Mouse (Mus musculus): Measurements from ENCODE around the gene Lyst. TPM values are rescaled to one million over a fixed set of nuclear protein-coding genes. Genes with fewer than 3 reads are reported as not detected.

Gene Lyst
- total and polyA plus RNA-seq, 3 experiments = 2.9 to 3.1 TPM; not detected in 1

GRCm38 (mm10) chr13:13777696-13778095, 187.5 kb downstream of the Lyst start:
- Histone ChIP-seq H3K9me3 (replicated peaks; ENCODE audit: insufficient read depth, low read length) (no peaks in the 10 kb centered on the region), H3K36me3 (ENCODE audit: control insufficient read depth in 1 of 2, insufficient read depth in 2 of 2, low read length in 2 of 2) (peaks cover 0 to 4% of the 10 kb centered on the region in 2 experiments; a peak in 2 of 4 replicates), H3K9ac (ENCODE audit: control insufficient read depth, low read depth, low read length, poor library complexity, severe bottlenecking) (no peak overlapping the region), H3K79me2 (ENCODE audit: control insufficient read depth, insufficient read depth, low read length, poor library complexity) (no peaks in the 10 kb centered on the region), H3K27me3 (ENCODE audit: control insufficient read depth in 1 of 2, insufficient read depth in 2 of 2, low read length in 2 of 2) (no peaks in the 10 kb centered on the region), H3K4me3 (ENCODE audit: control insufficient read depth in 1 of 2, insufficient read depth in 1 of 2, low read depth in 2 of 2, low read length in 2 of 2) (no peak overlapping the region), H3K27ac (ENCODE audit: control insufficient read depth, low read depth, low read length) (no peak overlapping the region), H3K4me1 (ENCODE audit: control insufficient read depth in 1 of 2, insufficient read depth in 2 of 2, low read length in 2 of 2) (peaks cover 5 to 8% of the 10 kb centered on the region in 2 experiments; a peak in 2 of 4 replicates)
- TF ChIP-seq POLR2AphosphoS5 (IDR thresholded peaks at IDR 0.05; ENCODE audit: borderline replicate concordance, low read depth, low read length) = no peak
- no peak for TF ChIP-seq E2F4 (IDR thresholded peaks at IDR 0.05; ENCODE audit: borderline replicate concordance, low read depth, low read length)
- TF ChIP-seq JUND (IDR thresholded peaks at IDR 0.05; ENCODE audit: low read depth, low read length) = no peak
- TF ChIP-seq ZNF384 (IDR thresholded peaks at IDR 0.05; ENCODE audit: low read depth, low read length) = no peak
- TF ChIP-seq UBTF (IDR thresholded peaks at IDR 0.05; ENCODE audit: borderline replicate concordance, insufficient read depth, low read depth, low read length) = no peak
- DNase-seq (ENCODE audit: low read depth, low spot score) = no peak

- peaks cover 0 to 4% of the 10 kb centered on the region in 2 experiments; a peak in 2 of 4 replicates for H3K36me3 ChIP-seq (ENCODE audit: control insufficient read depth in 1 of 2, insufficient read depth in 2 of 2, low read length in 2 of 2)
- H3K27me3 ChIP-seq (ENCODE audit: control insufficient read depth in 1 of 2, insufficient read depth in 2 of 2, low read length in 2 of 2) = no peaks in the 10 kb centered on the region
- TF ChIP-seq TCF12 (IDR thresholded peaks at IDR 0.05; ENCODE audit: low read depth, low read length) (0 out of 2 replicates have a peak, but pooled peaks have one; percentile 3), GATA1 (IDR thresholded peaks at IDR 0.05; ENCODE audit: low read depth, low read length) (peak; percentile 41), EP300 (IDR thresholded peaks at IDR 0.05; ENCODE audit: low read depth in 1 of 2, low read length in 2 of 2) (peak; percentile 29 to 54; a peak in 2 of 4 replicates), TAL1 (IDR thresholded peaks at IDR 0.05; ENCODE audit: low read length) (peak; percentile 49), TBP (IDR thresholded peaks at IDR 0.05; ENCODE audit: low read depth, low read length) (no peak), RAD21 (IDR thresholded peaks at IDR 0.05; ENCODE audit: low read depth, low read length) (no peak), MAX (IDR thresholded peaks at IDR 0.05; ENCODE audit: low read length) (no peak), ELF1 (IDR thresholded peaks at IDR 0.05; ENCODE audit: low read depth, low read length) (no peak), SMC3 (IDR thresholded peaks at IDR 0.05; ENCODE audit: low read depth, low read length) (no peak)
- H3K4me1 ChIP-seq (ENCODE audit: control insufficient read depth in 1 of 2, insufficient read depth in 2 of 2, low read length in 2 of 2) = peaks cover 5 to 8% of the 10 kb centered on the region in 2 experiments; a peak in 2 of 4 replicates
- H3K9ac ChIP-seq (ENCODE audit: control insufficient read depth, low read depth, low read length, poor library complexity, severe bottlenecking) = no peak overlapping the region
- no peak overlapping the region for H3K27ac ChIP-seq (ENCODE audit: control insufficient read depth, low read depth, low read length)
- H3K4me3 ChIP-seq (ENCODE audit: control insufficient read depth in 1 of 2, insufficient read depth in 1 of 2, low read depth in 2 of 2, low read length in 2 of 2) = no peak overlapping the region
- no peaks in the 10 kb centered on the region for H3K79me2 ChIP-seq (ENCODE audit: control insufficient read depth, insufficient read depth, low read length, poor library complexity)
- no peaks in the 10 kb centered on the region for H3K9me3 ChIP-seq (replicated peaks; ENCODE audit: insufficient read depth, low read length)
- DNase-seq (ENCODE audit: low read depth, low spot score) = peak; percentile 41
These were observed 188.8 kb downstream of the Lyst start for GRCm38 (mm10) chr13:13778837-13779458.

- Histone ChIP-seq H3K9me3 (replicated peaks; ENCODE audit: insufficient read depth, low read length) (no peaks in the 10 kb centered on the region), H3K27me3 (ENCODE audit: control insufficient read depth in 1 of 2, insufficient read depth in 2 of 2, low read length in 2 of 2) (no peaks in the 10 kb centered on the region), H3K4me1 (ENCODE audit: control insufficient read depth in 1 of 2, insufficient read depth in 2 of 2, low read length in 2 of 2) (peaks cover 5 to 8% of the 10 kb centered on the region in 2 experiments; a peak in 2 of 4 replicates), H3K9ac (ENCODE audit: control insufficient read depth, low read depth, low read length, poor library complexity, severe bottlenecking) (no peak overlapping the region), H3K27ac (ENCODE audit: control insufficient read depth, low read depth, low read length) (no peak overlapping the region), H3K36me3 (ENCODE audit: control insufficient read depth in 1 of 2, insufficient read depth in 2 of 2, low read length in 2 of 2) (peaks cover 0 to 4% of the 10 kb centered on the region in 2 experiments; a peak in 2 of 4 replicates), H3K79me2 (ENCODE audit: control insufficient read depth, insufficient read depth, low read length, poor library complexity) (no peaks in the 10 kb centered on the region), H3K4me3 (ENCODE audit: control insufficient read depth in 1 of 2, insufficient read depth in 1 of 2, low read depth in 2 of 2, low read length in 2 of 2) (no peak overlapping the region)
- DNase-seq (ENCODE audit: low read depth, low spot score) = no peak
- TF ChIP-seq SMC3 (IDR thresholded peaks at IDR 0.05; ENCODE audit: low read depth, low read length) (no peak), RCOR1 (IDR thresholded peaks at IDR 0.05; ENCODE audit: low read depth, low read length) (no peak), HCFC1 (IDR thresholded peaks at IDR 0.05; ENCODE audit: low read depth, low read length) (no peak), ELF1 (IDR thresholded peaks at IDR 0.05; ENCODE audit: low read depth, low read length) (no peak), E2F4 (IDR thresholded peaks at IDR 0.05; ENCODE audit: borderline replicate concordance, low read depth, low read length) (no peak), CHD1 (IDR thresholded peaks at IDR 0.05; ENCODE audit: low read depth, low read length) (no peak), USF1 (IDR thresholded peaks at IDR 0.05; ENCODE audit: low read depth, low read length) (no peak)
These were observed 190.1 kb downstream of the Lyst start for GRCm38 (mm10) chr13:13780271-13780670.
